Mouse (Mus musculus): ENCODE data around the gene Inpp4b. TPM values are rescaled to one million over a fixed set of nuclear protein-coding genes. Genes with fewer than 3 reads are reported as not detected.

Inpp4b gene
- polyA plus RNA-seq, 1 experiment: 0.41 TPM

DNA sequence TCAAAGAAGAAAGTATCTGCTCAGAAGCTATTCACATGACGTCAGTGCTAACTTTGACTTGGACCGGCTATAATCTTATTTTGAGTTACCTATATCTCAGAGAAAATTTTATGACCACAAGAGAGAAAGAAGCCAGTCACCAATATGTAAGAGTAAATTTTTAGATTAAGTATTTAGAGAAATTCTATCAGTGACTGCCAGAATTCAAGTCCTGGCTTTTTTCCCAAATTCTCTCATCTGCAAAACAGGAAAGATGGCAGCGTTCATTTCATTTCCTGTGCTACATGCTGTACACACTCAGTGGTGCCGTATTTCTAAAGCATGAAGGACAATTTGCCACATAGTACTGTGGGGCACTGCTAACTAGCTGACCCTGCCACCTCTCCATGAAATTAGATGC lies 256.9 kb downstream of the Inpp4b start:
- Histone ChIP-seq H3K27me3 (ENCODE audit: control insufficient read depth, insufficient read depth, low read length) (no peaks in the 10 kb centered on the region), H3K4me3 (ENCODE audit: low read depth, low read length) (no peak overlapping the region), H3K4me1 (ENCODE audit: control insufficient read depth, insufficient read depth, insufficient read length, low read length) (no peaks in the 10 kb centered on the region), H3K27ac (ENCODE audit: insufficient read depth, low read depth, low read length) (no peak overlapping the region), H3K36me3 (ENCODE audit: control insufficient read depth, insufficient read depth, low read length) (no peaks in the 10 kb centered on the region)
- TF ChIP-seq CTCF (IDR thresholded peaks at IDR 0.05; ENCODE audit: extremely low read depth, insufficient read length, insufficient replicate concordance, low read depth, low read length) (no peak), POLR2A (IDR thresholded peaks at IDR 0.05; ENCODE audit: low read depth, low read length) (no peak)
- 74% methylated on average over 4 of the region's 4 CpGs for WGBS

- Histone ChIP-seq H3K36me3 (ENCODE audit: control insufficient read depth, insufficient read depth, low read length) (no peaks in the 10 kb centered on the region), H3K27ac (ENCODE audit: insufficient read depth, low read depth, low read length) (no peak overlapping the region), H3K4me1 (ENCODE audit: control insufficient read depth, insufficient read depth, insufficient read length, low read length) (no peaks in the 10 kb centered on the region), H3K27me3 (ENCODE audit: control insufficient read depth, insufficient read depth, low read length) (no peaks in the 10 kb centered on the region), H3K4me3 (ENCODE audit: low read depth, low read length) (no peak overlapping the region)
- no peak for TF ChIP-seq POLR2A (IDR thresholded peaks at IDR 0.05; ENCODE audit: low read depth, low read length)
These were observed 258.8 kb downstream of the Inpp4b start for GRCm38 (mm10) chr8:81601136-81601535.

- WGBS: 87% methylated on average over 1 of the region's 1 CpGs
- TF ChIP-seq POLR2A (IDR thresholded peaks at IDR 0.05; ENCODE audit: low read depth, low read length): no peak
- TF ChIP-seq CTCF (IDR thresholded peaks at IDR 0.05; ENCODE audit: extremely low read depth, insufficient read length, insufficient replicate concordance, low read depth, low read length): no peak
These were observed 265.7 kb downstream of the Inpp4b start for GRCm38 (mm10) chr8:81608082-81608481.

GRCm38 (mm10) chr8:81609064-81609463 lies 266.7 kb downstream of the Inpp4b start:
- no peaks in the 10 kb centered on the region for H3K36me3 ChIP-seq (ENCODE audit: control insufficient read depth, insufficient read depth, low read length)
- H3K4me3 ChIP-seq (ENCODE audit: low read depth, low read length): no peak overlapping the region
- no peak overlapping the region for H3K27ac ChIP-seq (ENCODE audit: insufficient read depth, low read depth, low read length)
- H3K27me3 ChIP-seq (ENCODE audit: control insufficient read depth, insufficient read depth, low read length): no peaks in the 10 kb centered on the region
- H3K4me1 ChIP-seq (ENCODE audit: control insufficient read depth, insufficient read depth, insufficient read length, low read length): no peaks in the 10 kb centered on the region
- TF ChIP-seq POLR2A (IDR thresholded peaks at IDR 0.05; ENCODE audit: low read depth, low read length): no peak
- no peak for TF ChIP-seq CTCF (IDR thresholded peaks at IDR 0.05; ENCODE audit: extremely low read depth, insufficient read length, insufficient replicate concordance, low read depth, low read length)
- 75% methylated on average over 4 of the region's 4 CpGs for WGBS

More at GRCm38 (mm10) chr8:81608082-81608481, 265.7 kb downstream of the Inpp4b start:
- Histone ChIP-seq H3K27ac (ENCODE audit: insufficient read depth, low read depth, low read length) (no peak overlapping the region), H3K27me3 (ENCODE audit: control insufficient read depth, insufficient read depth, low read length) (no peaks in the 10 kb centered on the region), H3K4me3 (ENCODE audit: low read depth, low read length) (no peak overlapping the region), H3K36me3 (ENCODE audit: control insufficient read depth, insufficient read depth, low read length) (no peaks in the 10 kb centered on the region), H3K4me1 (ENCODE audit: control insufficient read depth, insufficient read depth, insufficient read length, low read length) (no peaks in the 10 kb centered on the region)

- WGBS: 58% methylated on average over 2 of the region's 2 CpGs
- Histone ChIP-seq H3K4me1 (ENCODE audit: control insufficient read depth, insufficient read depth, insufficient read length, low read length) (no peaks in the 10 kb centered on the region), H3K4me3 (ENCODE audit: low read depth, low read length) (no peak overlapping the region), H3K36me3 (ENCODE audit: control insufficient read depth, insufficient read depth, low read length) (no peaks in the 10 kb centered on the region), H3K27ac (ENCODE audit: insufficient read depth, low read depth, low read length) (no peak overlapping the region), H3K27me3 (ENCODE audit: control insufficient read depth, insufficient read depth, low read length) (no peaks in the 10 kb centered on the region)
- TF ChIP-seq CTCF (IDR thresholded peaks at IDR 0.05; ENCODE audit: extremely low read depth, insufficient read length, insufficient replicate concordance, low read depth, low read length): no peak
- no peak for TF ChIP-seq POLR2A (IDR thresholded peaks at IDR 0.05; ENCODE audit: low read depth, low read length)
These were observed 270.3 kb downstream of the Inpp4b start for GRCm38 (mm10) chr8:81612611-81613010.

GRCm38 (mm10) chr8:81614135-81614534 lies 271.8 kb downstream of the Inpp4b start:
- 78% methylated on average over 1 of the region's 1 CpGs for WGBS
- Histone ChIP-seq H3K36me3 (ENCODE audit: control insufficient read depth, insufficient read depth, low read length) (no peaks in the 10 kb centered on the region), H3K27me3 (ENCODE audit: control insufficient read depth, insufficient read depth, low read length) (no peaks in the 10 kb centered on the region), H3K4me1 (ENCODE audit: control insufficient read depth, insufficient read depth, insufficient read length, low read length) (no peaks in the 10 kb centered on the region), H3K4me3 (ENCODE audit: low read depth, low read length) (no peak overlapping the region), H3K27ac (ENCODE audit: insufficient read depth, low read depth, low read length) (no peak overlapping the region)
- TF ChIP-seq CTCF (IDR thresholded peaks at IDR 0.05; ENCODE audit: extremely low read depth, insufficient read length, insufficient replicate concordance, low read depth, low read length) (no peak), POLR2A (IDR thresholded peaks at IDR 0.05; ENCODE audit: low read depth, low read length) (no peak)

GRCm38 (mm10) chr8:81614605-81615004 lies 272.2 kb downstream of the Inpp4b start:
- TF ChIP-seq CTCF (IDR thresholded peaks at IDR 0.05; ENCODE audit: extremely low read depth, insufficient read length, insufficient replicate concordance, low read depth, low read length) (no peak), POLR2A (IDR thresholded peaks at IDR 0.05; ENCODE audit: low read depth, low read length) (no peak)
- Histone ChIP-seq H3K27ac (ENCODE audit: insufficient read depth, low read depth, low read length) (no peak overlapping the region), H3K36me3 (ENCODE audit: control insufficient read depth, insufficient read depth, low read length) (no peaks in the 10 kb centered on the region), H3K27me3 (ENCODE audit: control insufficient read depth, insufficient read depth, low read length) (no peaks in the 10 kb centered on the region), H3K4me3 (ENCODE audit: low read depth, low read length) (no peak overlapping the region), H3K4me1 (ENCODE audit: control insufficient read depth, insufficient read depth, insufficient read length, low read length) (no peaks in the 10 kb centered on the region)
- 83% methylated on average over 2 of the region's 2 CpGs for WGBS

GRCm38 (mm10) chr8:81615552-81615951 lies 273.2 kb downstream of the Inpp4b start:
- H3K36me3 ChIP-seq (ENCODE audit: control insufficient read depth, insufficient read depth, low read length): no peaks in the 10 kb centered on the region
- H3K27ac ChIP-seq (ENCODE audit: insufficient read depth, low read depth, low read length): no peak overlapping the region
- no peaks in the 10 kb centered on the region for H3K4me1 ChIP-seq (ENCODE audit: control insufficient read depth, insufficient read depth, insufficient read length, low read length)
- no peak overlapping the region for H3K4me3 ChIP-seq (ENCODE audit: low read depth, low read length)
- WGBS: 61% methylated on average over 1 of the region's 1 CpGs
- H3K27me3 ChIP-seq (ENCODE audit: control insufficient read depth, insufficient read depth, low read length): no peaks in the 10 kb centered on the region
- TF ChIP-seq CTCF (IDR thresholded peaks at IDR 0.05; ENCODE audit: extremely low read depth, insufficient read length, insufficient replicate concordance, low read depth, low read length) (no peak), POLR2A (IDR thresholded peaks at IDR 0.05; ENCODE audit: low read depth, low read length) (no peak)

Measured in small intestine, adult 2 months (tissue).